Mouse (Mus musculus): Measurements from ENCODE around the gene Wdr70.

GRCm38 (mm10) chr15:7921124-7921523 is 177.9 kb downstream of the Wdr70 start:
- TF ChIP-seq POLR2A (IDR thresholded peaks at IDR 0.05; ENCODE audit: borderline replicate concordance, insufficient read depth, low read length) (no peak), CTCF (IDR thresholded peaks at IDR 0.05; ENCODE audit: borderline replicate concordance, insufficient read depth, low read depth, low read length) (no peak)

All from cerebellum, adult 2 months (tissue).